Mouse (Mus musculus): ENCODE data around the gene Edar. TPM values are rescaled to one million over a fixed set of nuclear protein-coding genes. Genes with fewer than 3 reads are reported as not detected.

Edar gene
- total RNA-seq, 1 experiment from 2014 or later: 0.21 TPM

- DNase-seq: no peak
Measured at GRCm38 (mm10) chr10:58651270-58652042, 24.0 kb downstream of the Edar start.

DNA sequence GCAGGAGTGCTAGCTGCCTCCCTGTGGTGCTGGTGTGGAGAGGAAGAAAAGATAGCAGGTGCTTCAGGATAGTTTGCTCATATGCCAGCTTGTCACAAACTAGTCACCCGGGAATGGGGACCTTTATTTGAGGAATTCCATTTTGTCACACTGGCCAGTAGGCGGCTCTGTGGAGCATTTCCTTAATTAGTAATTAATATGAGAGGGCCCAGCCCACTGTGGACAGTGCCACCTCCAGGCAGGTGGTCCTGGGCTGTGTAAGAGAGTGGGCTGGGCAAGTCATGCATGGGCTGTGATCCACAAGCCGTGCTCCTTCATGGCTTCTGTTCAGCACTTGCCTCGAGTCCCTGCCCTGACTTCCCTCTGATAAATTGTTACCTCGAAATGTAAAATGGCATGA is 26.7 kb downstream of the Edar start:
- no peak for DNase-seq

- DNase-seq: no peak
Measured at GRCm38 (mm10) chr10:58644671-58645070, 30.8 kb downstream of the Edar start.

GRCm38 (mm10) chr10:58644194-58644593 is 31.3 kb downstream of the Edar start:
- DNase-seq: no peak

GRCm38 (mm10) chr10:58643001-58643400 is 32.5 kb downstream of the Edar start:
- DNase-seq: no peak

DNA sequence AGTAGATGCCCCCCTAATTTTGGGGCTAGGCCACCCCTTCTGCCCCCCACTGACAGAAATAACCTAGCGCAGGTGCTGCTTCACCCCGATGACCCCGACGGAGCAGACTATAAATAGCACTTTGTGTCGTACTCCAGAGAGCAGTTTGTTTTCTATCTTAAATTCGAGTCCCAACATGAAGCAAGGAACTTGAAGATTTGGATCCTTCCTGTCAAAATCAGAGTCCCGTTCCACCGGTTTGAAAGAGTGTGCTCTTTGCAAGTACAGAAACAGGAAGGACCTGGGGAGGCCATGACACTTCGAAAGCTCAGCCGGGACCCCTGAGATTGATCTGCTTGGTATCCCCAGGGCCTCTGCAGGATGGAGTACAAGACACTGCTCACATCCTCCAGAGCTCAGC is 33.8 kb downstream of the Edar start:
- DNase-seq: no peak

DNA sequence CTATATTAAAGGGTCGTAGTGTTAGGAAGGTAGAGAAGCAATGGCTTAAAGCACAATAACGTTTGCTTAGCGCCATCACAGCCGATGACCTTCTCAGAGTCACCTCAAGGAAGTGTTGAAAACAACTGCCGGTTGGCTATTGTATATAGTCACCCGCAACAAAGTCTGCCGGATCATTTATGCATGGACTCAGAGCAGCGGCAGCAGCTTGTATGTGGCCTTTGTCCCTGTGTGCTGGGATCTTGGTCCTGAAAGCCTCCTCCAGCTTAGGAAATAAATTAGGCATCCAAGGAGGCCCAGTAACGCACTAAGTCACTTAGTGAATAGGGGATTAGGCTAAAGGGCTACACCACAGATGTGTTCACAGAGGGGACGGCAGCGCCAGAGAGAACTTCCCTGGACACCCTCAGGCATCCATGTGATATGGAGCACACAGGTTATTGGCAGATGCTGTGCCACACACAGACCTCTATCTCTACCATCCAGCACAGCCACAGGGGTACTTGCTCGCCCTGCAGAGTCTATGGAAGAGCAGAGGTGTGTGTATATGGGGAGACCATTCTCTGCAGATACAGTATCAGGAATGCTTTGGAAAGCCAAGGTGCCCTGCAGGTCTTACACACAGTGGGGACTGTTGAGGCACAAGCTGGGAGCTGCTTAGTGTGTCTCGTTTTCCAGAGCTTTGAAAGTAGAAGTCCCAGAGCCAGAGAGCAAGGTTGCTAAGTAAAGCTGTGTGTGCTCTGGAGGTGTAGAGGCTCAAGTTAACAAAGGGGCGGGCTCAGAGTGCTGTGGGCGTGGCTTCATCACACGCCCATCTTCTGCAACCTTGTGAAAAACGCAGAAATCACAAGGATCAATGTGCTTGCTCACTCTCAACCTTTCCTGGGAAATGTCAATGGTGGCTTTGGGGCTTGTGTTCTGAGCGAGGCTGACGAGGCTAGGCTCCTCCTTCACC is 34.7 kb downstream of the Edar start:
- DNase-seq: no peak

GRCm38 (mm10) chr10:58639291-58639690 is 36.2 kb downstream of the Edar start:
- no peak for DNase-seq

- no peak for DNase-seq
Measured at GRCm38 (mm10) chr10:58636431-58637080, 38.9 kb downstream of the Edar start.

DNA sequence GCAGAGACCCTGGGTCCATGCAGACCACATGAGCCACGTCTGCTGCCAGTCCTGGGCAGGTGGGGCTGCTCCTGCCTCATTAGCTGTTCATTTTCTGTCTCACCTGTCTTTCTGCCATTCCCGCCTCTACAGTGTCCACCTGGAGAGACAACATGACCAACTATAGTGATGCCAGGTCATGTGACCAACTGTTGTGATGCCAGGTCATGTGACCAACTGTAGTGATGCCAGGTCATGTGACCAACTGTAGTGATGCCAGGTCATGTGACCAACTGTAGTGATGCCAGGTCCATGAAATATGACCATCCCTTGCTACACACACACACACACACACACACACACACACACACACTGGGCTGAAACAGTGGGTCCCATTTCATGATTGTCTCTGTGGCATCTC is 41.9 kb downstream of the Edar start:
- no peak for DNase-seq

DNA sequence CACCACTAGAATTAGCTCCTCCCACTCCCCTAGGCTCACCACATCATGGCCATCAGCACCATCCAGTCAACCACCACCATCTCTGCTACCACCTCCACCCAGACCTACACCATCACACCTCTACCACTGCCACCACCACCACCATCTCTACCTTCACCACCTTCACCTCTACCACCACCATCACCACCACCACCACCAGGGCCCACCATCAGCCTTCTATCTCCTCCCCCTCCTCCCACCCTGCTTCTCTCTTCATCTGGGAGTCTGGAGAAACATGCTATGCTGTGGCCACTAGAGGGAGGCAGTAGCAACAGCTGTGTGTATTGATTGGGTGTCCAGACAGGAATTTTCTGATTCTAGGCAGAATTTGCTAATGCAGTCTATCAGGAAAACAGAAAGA is 47.9 kb downstream of the Edar start:
- no peak for DNase-seq

GRCm38 (mm10) chr10:58624848-58625711 is 50.4 kb downstream of the Edar start:
- DNase-seq: no peak

- no peak for DNase-seq
Measured at GRCm38 (mm10) chr10:58619266-58619665, 56.2 kb downstream of the Edar start.

DNA sequence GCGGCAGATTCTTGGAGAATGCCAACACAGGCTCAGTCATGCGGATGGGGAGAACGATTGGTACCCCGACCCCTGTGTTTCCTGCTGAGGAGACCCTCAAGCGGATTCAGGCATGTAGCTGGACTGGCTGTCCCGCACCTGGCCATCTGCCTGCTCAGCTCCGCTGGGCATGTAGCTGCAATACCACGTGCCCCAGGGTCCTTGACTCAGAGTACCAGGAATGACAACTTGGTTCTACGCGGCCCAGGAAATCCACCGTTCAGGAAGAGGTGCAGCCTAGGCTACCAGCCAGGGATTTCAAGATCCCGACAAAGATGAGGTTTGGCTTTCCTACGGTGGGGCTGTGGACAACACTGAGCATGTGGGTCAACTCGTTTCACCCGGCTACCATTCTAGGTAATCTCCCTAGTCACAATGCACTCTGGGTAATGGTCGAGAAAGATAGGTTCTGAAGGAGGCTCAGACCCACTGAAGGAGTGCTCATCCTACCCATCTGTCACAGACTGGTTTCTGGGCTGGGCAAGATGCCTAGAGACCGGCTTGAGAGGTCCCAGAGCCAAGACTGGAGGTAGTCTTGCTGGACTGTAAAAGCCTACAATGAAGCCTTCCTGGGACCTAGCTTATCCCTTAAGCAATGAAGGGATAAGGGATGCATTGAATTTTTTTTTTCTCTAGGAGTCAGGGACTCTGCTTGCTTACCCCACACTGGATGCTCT is 56.8 kb downstream of the Edar start:
- DNase-seq: no peak

DNA sequence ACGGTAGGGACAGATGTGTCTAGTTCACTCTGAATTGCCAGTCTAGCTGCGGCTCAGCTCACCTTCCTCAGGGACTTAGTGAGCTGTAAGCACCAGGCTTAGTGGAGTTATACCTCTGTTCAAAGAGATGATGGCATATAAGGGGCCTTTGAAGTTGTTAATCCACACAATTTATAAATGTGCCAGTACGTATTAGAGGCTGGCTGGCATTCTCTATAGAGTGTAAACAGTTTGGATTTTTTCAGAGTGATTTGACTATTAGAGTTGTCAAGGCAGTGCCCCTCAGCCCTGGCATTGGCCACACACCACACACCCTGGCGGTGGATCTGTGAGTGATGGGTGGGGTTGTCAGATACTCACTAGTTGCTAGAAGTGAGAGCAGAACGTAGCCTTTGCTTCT is 58.9 kb downstream of the Edar start:
- no peak for DNase-seq

GRCm38 (mm10) chr10:58614601-58615000 is 60.9 kb downstream of the Edar start:
- DNase-seq: no peak

- DNase-seq: no peak
Measured at GRCm38 (mm10) chr10:58610484-58611261, 64.8 kb downstream of the Edar start.

DNA sequence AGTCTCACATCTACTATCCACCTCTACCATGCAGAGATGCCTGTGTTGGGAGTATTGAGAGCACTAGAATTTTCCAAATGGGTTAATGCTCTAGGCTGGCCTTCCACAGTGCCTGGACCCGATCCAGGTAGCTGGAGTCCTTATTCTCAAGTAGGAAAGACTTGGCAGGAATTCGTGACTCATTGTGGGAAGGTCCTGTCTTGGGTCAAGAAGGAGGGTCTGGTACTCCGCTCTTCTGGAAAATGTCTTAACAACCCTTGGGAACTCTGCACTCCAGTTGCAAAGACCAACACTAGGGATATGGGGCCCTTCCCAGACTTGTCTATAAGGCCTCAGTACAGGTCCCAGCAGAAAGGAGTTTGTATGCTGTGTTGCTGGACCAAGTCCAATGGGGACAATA is 66.6 kb downstream of the Edar start:
- no peak for DNase-seq

- DNase-seq: no peak
Measured at GRCm38 (mm10) chr10:58606356-58606755, 69.1 kb downstream of the Edar start.

GRCm38 (mm10) chr10:58604779-58605178 is 70.7 kb downstream of the Edar start:
- peak; percentile 37 for DNase-seq

All from adrenal gland, postnatal 25 days (tissue).